Mouse (Mus musculus) testis, adult 2 months (tissue): ENCODE results near the gene S100a2.

Experiments
- CTCF ChIP-seq: fragments of 200-500 bp; IDR thresholded peaks from 2 replicates; pipeline ENCODE4 v1.5.1; 2012; ENCODE audit warnings: low read depth, mild to moderate bottlenecking, inconsistent platforms, low read length, moderate library complexity; ENCODE audit not compliant: control insufficient read depth, insufficient read depth, insufficient replicate concordance
- POLR2A ChIP-seq: fragments of 200-500 bp; IDR thresholded peaks from 2 replicates; pipeline ENCODE4 v1.6.1; 2012; ENCODE audit warnings: low read depth, mild to moderate bottlenecking, inconsistent platforms, low read length, moderate library complexity; ENCODE audit not compliant: control insufficient read depth

- no peak for TF ChIP-seq CTCF
- TF ChIP-seq POLR2A: no peak
Measured at GRCm38 (mm10) chr3:90607361-90607760, 17.3 kb downstream of the S100a2 start.
